Mouse (Mus musculus) midbrain, postnatal 0 days (tissue): ENCODE data around the gene Cacna2d1. TPM values are rescaled to one million over a fixed set of nuclear protein-coding genes. Genes with fewer than 3 reads are reported as not detected.

Source experiments
- ATAC-seq: fragments of 200-750 bp; cut with Nextera tagmentation; 2 replicates; pipeline ENCODE4 v1.8.0; 2017; ENCODE audit warnings: moderate number of reproducible peaks, mild to moderate bottlenecking, moderate TSS enrichment, moderate library complexity; ENCODE audit not compliant: low FRiP score
- DNase-seq: peaks from one replicate; pipeline ENCODE4 v3.0.0-alpha.2; 2015; ENCODE audit warnings: low spot score
- H3K27ac ChIP-seq: fragments of 300-500 bp; sonication (generic); 2 replicates; pipeline ENCODE4 v1.5.1; 2014; ENCODE audit warnings: low read depth, mild to moderate bottlenecking, low read length, mixed read lengths
- H3K27me3 ChIP-seq: fragments of 300-500 bp; sonication (generic); 2 replicates; pipeline ENCODE4 v1.6.1; 2014; ENCODE audit warnings: low read length, control low read depth, mixed read lengths; ENCODE audit not compliant: insufficient read depth
- H3K36me3 ChIP-seq: fragments of 300-500 bp; sonication (generic); 2 replicates; pipeline ENCODE4 v1.6.1; 2014; ENCODE audit warnings: low read length, control low read depth, mixed read lengths; ENCODE audit not compliant: insufficient read depth
- H3K4me1 ChIP-seq: fragments of 300-500 bp; sonication (generic); 2 replicates; pipeline ENCODE4 v1.6.1; 2014; ENCODE audit warnings: mild to moderate bottlenecking, control low read depth, antibody characterized with exemption, low read length, mixed read lengths; ENCODE audit not compliant: insufficient read depth
- H3K4me2 ChIP-seq: fragments of 300-500 bp; sonication (generic); 2 replicates; pipeline ENCODE4 v1.6.1; 2014; ENCODE audit warnings: low read depth, mild to moderate bottlenecking, low read length, mixed read lengths; ENCODE audit not compliant: poor library complexity, severe bottlenecking
- H3K4me3 ChIP-seq: fragments of 300-500 bp; sonication (generic); 2 replicates; pipeline ENCODE4 v1.5.1; 2014; ENCODE audit warnings: low read depth, mild to moderate bottlenecking, low read length, moderate library complexity
- H3K9ac ChIP-seq: fragments of 300-500 bp; sonication (generic); replicated peaks from 2 replicates; pipeline ENCODE4 v1.6.1; 2014; ENCODE audit warnings: mild to moderate bottlenecking, low read length, moderate library complexity, mixed read lengths; ENCODE audit not compliant: poor library complexity, severe bottlenecking
- H3K9me3 ChIP-seq: fragments of 300-500 bp; sonication (generic); 2 replicates; pipeline ENCODE4 v1.6.1; 2016; ENCODE audit warnings: low read length, control low read depth
- CTCF ChIP-seq: IDR thresholded peaks from 2 replicates; pipeline ENCODE4 v1.5.1; 2016; ENCODE audit warnings: antibody characterized with exemption, mild to moderate bottlenecking
- WGBS: fragments of 180-500 bp; shearing (Covaris S2); extraction: QIAGEN DNeasy Blood & Tissue Kit; methylation state at CpG from one replicate; pipeline ENCODE4 v1.1.7; 2014; 5-methylcytosine and 5-hydroxymethylcytosine counted together
- polyA plus RNA-seq: library from polyadenylated mRNA; unstranded; fragments of >200 nt; fragmentation: Nextera tagmentation; extraction: Ambion mirVana; gene quantifications from 2 replicates; pipeline ENCODE4 v1.2.1, GENCODE M21; 2015
- total RNA-seq: library from RNA; depleted of rRNA; stranded (reverse); fragments of >200 nt; gene quantifications from 2 replicates; pipeline ENCODE4 v1.2.3, GENCODE M21; 2014; rRNA removed

Gene Cacna2d1
- 77.8 and 107 TPM in 2 replicates for total RNA-seq
- 38.8 and 43.3 TPM in 2 replicates for polyA plus RNA-seq

DNA sequence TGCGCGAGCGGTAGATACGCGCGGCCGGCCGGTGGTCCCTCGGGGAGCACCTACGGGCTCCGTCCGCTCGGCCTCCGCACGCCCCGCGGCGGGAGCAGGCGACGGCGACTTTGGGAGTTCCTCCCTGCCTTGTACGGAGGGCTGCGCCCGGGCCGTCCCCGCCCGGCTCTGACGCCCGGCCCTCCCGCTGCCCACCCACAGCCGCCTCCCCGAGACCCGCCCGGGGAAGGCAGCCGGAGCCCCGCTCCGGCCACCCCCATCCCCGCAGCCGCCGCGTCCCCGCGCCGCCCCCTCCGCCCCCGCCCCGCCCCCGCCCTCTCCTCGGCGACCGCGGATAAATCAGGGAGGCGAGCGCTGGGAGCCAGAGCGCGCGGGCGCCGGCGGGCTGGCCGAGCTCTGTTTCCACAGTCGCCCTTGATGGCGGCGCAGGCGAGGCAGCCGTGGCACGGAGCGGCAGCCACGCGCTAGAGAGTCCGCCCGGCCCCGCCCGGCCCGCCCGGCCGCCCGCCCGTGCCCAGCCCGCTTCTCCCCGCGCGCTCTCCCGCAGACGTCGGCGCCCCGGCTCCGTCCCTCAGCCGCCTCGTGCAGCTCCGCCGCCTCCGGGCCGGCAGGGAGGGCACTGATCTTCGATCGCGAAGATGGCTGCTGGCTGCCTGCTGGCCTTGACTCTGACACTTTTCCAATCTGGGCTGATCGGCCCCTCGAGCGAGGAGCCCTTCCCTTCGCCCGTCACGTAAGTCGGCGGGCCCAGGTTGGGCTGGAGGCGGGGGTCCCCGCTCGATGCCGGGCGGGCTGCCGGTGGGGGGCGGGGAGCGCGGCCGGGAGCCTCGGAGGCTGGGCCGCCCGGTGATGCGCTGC lies at the start of gene Cacna2d1:
Cacna2d1 (plus strand) TSS at position 316 of the 858 bp plus-strand sequence.
- ATAC-seq (peak; percentile 82), DNase-seq (peak; percentile 42)
- Histone ChIP-seq H3K4me3 (peak within 1 kb of the TSS; percentile 69), H3K36me3 (no peaks in the 10 kb centered on the region), H3K9me3 (no peaks in the 10 kb centered on the region), H3K4me2 (peak within 1 kb of the TSS; percentile 72), H3K4me1 (no peaks in the 10 kb centered on the region), H3K27ac (peak within 1 kb of the TSS; percentile 96), H3K27me3 (peaks cover 9% of the 10 kb centered on the region; the same call in 1 of the 2 replicates), H3K9ac (peak within 1 kb of the TSS; percentile 83)
- WGBS = 1% methylated on average over 48 of the region's 120 CpGs
- no peak for TF ChIP-seq CTCF

DNA sequence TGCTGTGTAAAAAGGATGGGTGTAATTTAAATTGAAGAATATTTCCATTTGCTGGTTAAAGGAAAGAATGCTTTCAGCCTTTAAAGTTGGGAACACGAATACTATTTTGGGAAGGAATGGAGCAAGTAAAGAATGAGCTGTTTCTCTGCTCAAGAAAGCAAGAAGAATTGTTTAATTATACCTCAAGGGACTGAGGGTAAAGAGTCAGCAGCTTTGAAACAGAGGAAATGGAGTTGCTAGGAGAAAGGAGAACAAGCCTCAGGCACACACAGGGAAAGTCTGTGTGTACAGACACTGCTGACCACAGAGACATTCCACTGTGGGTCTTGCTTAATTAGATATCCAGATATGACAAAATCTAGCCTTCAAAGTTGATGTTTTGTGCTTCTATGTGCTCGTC lies 39.4 kb upstream of the Cacna2d1 start:
- no peaks in the 10 kb centered on the region for H3K4me1 ChIP-seq
- no peak overlapping the region for H3K4me3 ChIP-seq
- no peaks in the 10 kb centered on the region for H3K27me3 ChIP-seq
- 53% methylated on average over 2 of the region's 2 CpGs for WGBS
- no peak overlapping the region for H3K9ac ChIP-seq
- no peaks in the 10 kb centered on the region for H3K9me3 ChIP-seq
- TF ChIP-seq CTCF = no peak
- no peak for DNase-seq
- no peak for ATAC-seq
- no peak overlapping the region for H3K4me2 ChIP-seq
- no peaks in the 10 kb centered on the region for H3K36me3 ChIP-seq
- H3K27ac ChIP-seq = no peak overlapping the region

DNA sequence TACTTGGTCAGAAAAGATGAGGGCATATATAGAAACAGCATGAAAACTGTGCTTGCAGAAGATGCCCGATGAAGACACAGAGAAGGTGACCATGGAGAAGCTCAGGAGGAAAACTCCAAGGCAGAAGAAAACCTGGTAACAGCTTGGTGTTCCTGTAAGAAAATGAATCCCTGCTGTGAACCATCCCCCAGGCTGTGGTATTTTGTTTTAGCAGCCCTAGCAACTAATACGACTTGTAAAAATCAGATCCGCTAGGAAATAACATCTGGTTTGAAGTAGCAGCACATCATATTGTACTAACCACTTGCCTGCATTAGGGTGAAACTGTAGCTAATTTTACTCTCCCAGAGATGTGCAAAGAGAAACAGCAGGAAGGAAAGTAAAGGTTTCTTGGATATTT lies 37.8 kb upstream of the Cacna2d1 start:
- Histone ChIP-seq H3K27ac (no peak overlapping the region), H3K27me3 (no peaks in the 10 kb centered on the region), H3K9ac (no peak overlapping the region), H3K4me3 (no peak overlapping the region), H3K9me3 (no peaks in the 10 kb centered on the region), H3K4me2 (no peak overlapping the region), H3K4me1 (no peaks in the 10 kb centered on the region), H3K36me3 (no peaks in the 10 kb centered on the region)
- 71% methylated on average over 3 of the region's 3 CpGs for WGBS
- TF ChIP-seq CTCF = no peak
- DNase-seq (no peak), ATAC-seq (no peak)

DNA sequence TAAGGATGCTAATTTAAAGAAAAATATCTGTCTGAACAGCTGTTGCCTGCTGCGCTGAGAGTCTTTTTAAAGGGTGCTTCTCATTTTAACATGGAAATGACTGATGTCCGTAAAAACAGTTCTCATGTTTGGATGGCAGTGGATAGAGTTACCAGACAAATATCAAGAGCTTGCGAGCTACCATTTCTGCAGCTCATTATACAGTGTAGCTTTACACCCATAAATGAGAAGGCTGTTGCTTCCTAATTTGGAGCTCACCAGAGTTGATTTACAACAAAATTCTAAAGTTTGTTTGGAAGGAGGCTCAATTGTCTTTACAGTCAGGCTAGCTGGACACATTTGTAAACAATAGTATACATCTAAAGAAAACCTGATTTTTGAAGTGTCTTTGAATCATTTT lies 28.0 kb upstream of the Cacna2d1 start:
- Histone ChIP-seq H3K27ac (no peak overlapping the region), H3K36me3 (no peaks in the 10 kb centered on the region), H3K27me3 (no peaks in the 10 kb centered on the region), H3K4me3 (no peak overlapping the region), H3K9ac (no peak overlapping the region), H3K9me3 (no peaks in the 10 kb centered on the region), H3K4me1 (no peaks in the 10 kb centered on the region), H3K4me2 (no peak overlapping the region)
- no peak for DNase-seq
- 62% methylated on average over 3 of the region's 3 CpGs for WGBS
- ATAC-seq = no peak
- TF ChIP-seq CTCF = no peak

DNA sequence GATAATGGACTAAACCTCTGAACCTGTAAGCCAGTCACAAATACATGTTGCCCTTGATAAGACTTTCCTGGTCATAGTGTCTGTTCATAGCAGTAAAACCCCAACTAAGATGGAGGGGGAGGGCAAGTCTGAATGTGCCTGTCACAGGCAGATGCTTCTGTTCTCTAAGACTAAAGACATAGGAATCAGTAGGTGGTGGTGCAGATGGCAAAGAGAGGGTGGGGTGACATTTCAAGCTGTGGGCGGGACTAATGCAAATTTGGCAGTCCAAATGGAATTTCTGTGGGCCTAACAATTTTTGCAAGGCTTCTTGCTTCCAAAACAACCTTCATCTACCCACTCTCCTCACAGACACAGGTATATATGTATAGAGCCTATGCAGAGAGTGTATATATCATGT lies 19.6 kb upstream of the Cacna2d1 start:
- H3K9me3 ChIP-seq = no peaks in the 10 kb centered on the region
- no peak for DNase-seq
- WGBS = 72% methylated on average over 1 of the region's 1 CpGs

DNA sequence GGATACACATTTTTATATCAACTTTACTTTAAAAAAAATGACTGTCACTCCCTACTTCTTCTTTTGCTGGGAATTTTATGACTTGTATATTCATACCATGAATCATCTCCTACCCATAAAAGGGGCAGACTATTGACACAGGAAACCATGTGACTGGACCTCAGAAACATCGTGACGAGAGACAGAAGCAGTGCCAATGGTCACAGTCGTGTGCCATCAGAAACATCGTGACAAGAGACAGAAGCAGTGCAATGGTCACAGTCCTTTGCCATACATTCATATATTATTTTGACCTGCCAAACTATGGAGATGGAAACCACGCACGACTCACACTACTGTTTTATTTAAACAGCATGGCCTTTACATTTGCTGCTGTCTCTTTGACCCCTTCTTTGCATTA lies 6.0 kb upstream of the Cacna2d1 start:
- Histone ChIP-seq H3K9me3 (no peaks in the 10 kb centered on the region), H3K4me1 (no peaks in the 10 kb centered on the region), H3K4me3 (no peak overlapping the region), H3K9ac (no peak overlapping the region), H3K4me2 (no peak overlapping the region), H3K36me3 (no peaks in the 10 kb centered on the region), H3K27ac (no peak overlapping the region), H3K27me3 (peaks cover 5% of the 10 kb centered on the region; the same call in 1 of the 2 replicates)
- TF ChIP-seq CTCF = no peak
- WGBS = 50% methylated on average over 6 of the region's 6 CpGs
- DNase-seq (no peak), ATAC-seq (no peak)

More for the DNA sequence above, 19.6 kb upstream of the Cacna2d1 start:
- H3K4me3 ChIP-seq = no peak overlapping the region
- no peaks in the 10 kb centered on the region for H3K36me3 ChIP-seq
- H3K4me2 ChIP-seq = no peak overlapping the region
- TF ChIP-seq CTCF = no peak
- H3K27ac ChIP-seq = no peak overlapping the region
- no peak overlapping the region for H3K9ac ChIP-seq
- no peak for ATAC-seq
- no peaks in the 10 kb centered on the region for H3K4me1 ChIP-seq
- H3K27me3 ChIP-seq = no peaks in the 10 kb centered on the region
